Comparison of ENCODE assay signal across 14 mouse cellular contexts in genomic region chr1:33460703-33461102, GRCm38 (mm10).
"Had no signal": no experiment of that assay in that cellular context is flagged by ENCODE, and none has a peak within 500 bp of the region (broad histone marks: within the 10 kb centered on the region; RNA-seq: fewer than 3 reads in every experiment).

No protein-coding gene starts in this region.

- ATAC-seq: midbrain, embryonic 15.5 days had no signal

- H3K4me1 ChIP-seq: liver, embryonic 13.5 days; midbrain, embryonic 12.5 days; midbrain, embryonic 15.5 days; neural tube, embryonic 12.5 days; stomach, embryonic 15.5 days had no signal

- H3K4me3 ChIP-seq: layer of hippocampus, adult 2 months; liver, embryonic 13.5 days; midbrain, embryonic 12.5 days; midbrain, embryonic 15.5 days; neural tube, embryonic 12.5 days; stomach, embryonic 15.5 days had no signal

- DNase-seq: kidney, adult 9 months; kidney, postnatal 4 days; liver, embryonic 13.5 days; lung, adult 2 months; right cerebral cortex, adult 18-20 months; right cerebral cortex, postnatal 14 days; right cerebral cortex, postnatal 4 days; thymus, postnatal 36 days had no signal

- H3K4me2 ChIP-seq: liver, embryonic 13.5 days; midbrain, embryonic 12.5 days; midbrain, embryonic 15.5 days; neural tube, embryonic 12.5 days; stomach, embryonic 15.5 days had no signal

- H3K9me3 ChIP-seq: liver, embryonic 13.5 days; midbrain, embryonic 12.5 days; midbrain, embryonic 15.5 days; neural tube, embryonic 12.5 days; stomach, embryonic 15.5 days had no signal

- H3K27ac ChIP-seq: layer of hippocampus, adult 2 months; liver, embryonic 13.5 days; macrophage; midbrain, embryonic 12.5 days; midbrain, embryonic 15.5 days; neural tube, embryonic 12.5 days; stomach, embryonic 15.5 days had no signal

- H3K36me3 ChIP-seq: midbrain, embryonic 12.5 days; midbrain, embryonic 15.5 days; neural tube, embryonic 12.5 days had no signal

- H3K9ac ChIP-seq: liver, embryonic 13.5 days; midbrain, embryonic 12.5 days; midbrain, embryonic 15.5 days; neural tube, embryonic 12.5 days; stomach, embryonic 15.5 days had no signal

- H3K27me3 ChIP-seq: liver, embryonic 13.5 days; midbrain, embryonic 12.5 days; midbrain, embryonic 15.5 days; neural tube, embryonic 12.5 days; stomach, embryonic 15.5 days had no signal
